Mouse (Mus musculus): Measurements from ENCODE around the gene Lrrc74a.

- TF ChIP-seq GATA1 (IDR thresholded peaks at IDR 0.05; ENCODE audit: borderline replicate concordance, low read length), result no peak
- no peak for TF ChIP-seq FLI1 (IDR thresholded peaks at IDR 0.05; ENCODE audit: low read length)
Measured at GRCm38 (mm10) chr12:86797771-86798170, 63.6 kb downstream of the Lrrc74a start.
